Mouse (Mus musculus): ENCODE data around the gene Rpl10l. TPM values are rescaled to one million over a fixed set of nuclear protein-coding genes. Genes with fewer than 3 reads are reported as not detected.

The Rpl10l gene
- polyA plus RNA-seq (2015; fragmentation: Illumina TruSeq; extraction: RNeasy Lipid Tissue Mini Kit (QIAGEN cat#74804); ENCODE audit: insufficient read depth, low replicate concordance): not detected

GRCm38 (mm10) chr12:66283991-66284622, at the start of gene Rpl10l:
Gene Rpl10l (minus strand): TSS chr12:66284401.

Measured in spleen, adult 10 weeks (tissue).